Mouse (Mus musculus): ENCODE results near the gene Dzip1.

GRCm38 (mm10) chr14:118919025-118919424 is 6.2 kb downstream of the Dzip1 start:
- TF ChIP-seq POLR2A (IDR thresholded peaks at IDR 0.05; ENCODE audit: insufficient read depth, low read length): no peak
- no peak for TF ChIP-seq CTCF (IDR thresholded peaks at IDR 0.05; ENCODE audit: low read depth, low read length)

Measured in ES-Bruce4 (cell line).